Comparison of ENCODE assay signal across 15 mouse cellular contexts in genomic region chr17:9301101-9301501, GRCm38 (mm10).
DNase-seq lines count a peak whose midpoint lies in the region; ATAC-seq and TF ChIP-seq lines count a peak whose summit lies in the region.
"Had no signal": no experiment of that assay in that cellular context is flagged by ENCODE, and none has a peak within 500 bp of the region (broad histone marks: within the 10 kb centered on the region; RNA-seq: fewer than 3 reads in every experiment).

No protein-coding gene starts in this region.

- WGBS in forebrain, embryonic 13.5 days, result 31% methylated on average over 4 of the region's 4 CpGs
- 46% methylated on average over 4 of the region's 4 CpGs for WGBS in forebrain, embryonic 11.5 days
- WGBS in intestine, embryonic 16.5 days, result 50% methylated on average over 4 of the region's 4 CpGs
- WGBS in intestine, embryonic 15.5 days, result 42% methylated on average over 4 of the region's 4 CpGs
- 40% methylated on average over 4 of the region's 4 CpGs for WGBS in stomach, embryonic 16.5 days
- 33% methylated on average over 4 of the region's 4 CpGs for WGBS in stomach, postnatal 0 days
- WGBS in kidney, embryonic 16.5 days, result 55% methylated on average over 4 of the region's 4 CpGs

- DNase-seq in forebrain, embryonic 11.5 days (ENCODE audit: low spot score), result no peak
- DNase-seq in stomach, postnatal 0 days (ENCODE audit: low spot score), result no peak
- no peak for DNase-seq in lung, postnatal 36 days
- DNase-seq: cerebellum, postnatal 14 days; gastrocnemius, postnatal 36 days; liver, postnatal 0 days; thymus, postnatal 36 days had no signal

- peaks cover 6% of the 10 kb centered on the region; the same call in 1 of the 2 replicates for H3K4me1 ChIP-seq in forebrain, embryonic 13.5 days
- no peaks in the 10 kb centered on the region for H3K4me1 ChIP-seq in forebrain, embryonic 11.5 days (replicated peaks; ENCODE audit: control insufficient read depth, insufficient read depth, low read length)
- H3K4me1 ChIP-seq in intestine, embryonic 16.5 days (ENCODE audit: control insufficient read depth, insufficient read depth, low read length), result no peaks in the 10 kb centered on the region
- H3K4me1 ChIP-seq in intestine, embryonic 15.5 days (replicated peaks), result no peaks in the 10 kb centered on the region
- H3K4me1 ChIP-seq in stomach, embryonic 16.5 days (ENCODE audit: control insufficient read depth, insufficient read depth, low read length), result no peaks in the 10 kb centered on the region
- H3K4me1 ChIP-seq in stomach, postnatal 0 days (replicated peaks; ENCODE audit: control insufficient read depth, insufficient read depth), result no peaks in the 10 kb centered on the region
- no peaks in the 10 kb centered on the region for H3K4me1 ChIP-seq in kidney, embryonic 16.5 days (ENCODE audit: insufficient read depth, low read length)
- H3K4me1 ChIP-seq: heart, embryonic 12.5 days had no signal

- TF ChIP-seq CTCF in stomach, postnatal 0 days (IDR thresholded peaks at IDR 0.05; ENCODE audit: low read depth), result no peak

- 0 out of 2 replicates have a peak overlapping the region, but pooled peaks have one; percentile 27 for H3K27ac ChIP-seq in forebrain, embryonic 13.5 days
- no peak overlapping the region for H3K27ac ChIP-seq in forebrain, embryonic 11.5 days (ENCODE audit: low read depth, low read length)
- H3K27ac ChIP-seq in intestine, embryonic 16.5 days (ENCODE audit: low read length), result no peak overlapping the region
- no peak overlapping the region for H3K27ac ChIP-seq in intestine, embryonic 15.5 days
- no peak overlapping the region for H3K27ac ChIP-seq in stomach, embryonic 16.5 days (ENCODE audit: low read length)
- H3K27ac ChIP-seq in stomach, postnatal 0 days (replicated peaks), result no peak overlapping the region
- no peak overlapping the region for H3K27ac ChIP-seq in kidney, embryonic 16.5 days (ENCODE audit: low read length)
- H3K27ac ChIP-seq: limb, embryonic 13.5 days; macrophage had no signal

- H3K36me3 ChIP-seq in forebrain, embryonic 13.5 days (ENCODE audit: poor library complexity, severe bottlenecking), result no peaks in the 10 kb centered on the region
- no peaks in the 10 kb centered on the region for H3K36me3 ChIP-seq in forebrain, embryonic 11.5 days (ENCODE audit: control insufficient read depth, insufficient read depth, low read length)
- H3K36me3 ChIP-seq in intestine, embryonic 16.5 days (ENCODE audit: control insufficient read depth, insufficient read depth, low read length), result no peaks in the 10 kb centered on the region
- H3K36me3 ChIP-seq in intestine, embryonic 15.5 days, result no peaks in the 10 kb centered on the region
- H3K36me3 ChIP-seq in stomach, embryonic 16.5 days (ENCODE audit: control insufficient read depth, insufficient read depth, low read length), result no peaks in the 10 kb centered on the region
- H3K36me3 ChIP-seq in stomach, postnatal 0 days (ENCODE audit: control insufficient read depth, insufficient read depth, low read length), result no peaks in the 10 kb centered on the region
- no peaks in the 10 kb centered on the region for H3K36me3 ChIP-seq in kidney, embryonic 16.5 days (ENCODE audit: insufficient read depth, low read length)
- H3K36me3 ChIP-seq: heart, embryonic 12.5 days; limb, embryonic 13.5 days had no signal

- no peak overlapping the region for H3K4me3 ChIP-seq in forebrain, embryonic 13.5 days
- H3K4me3 ChIP-seq in forebrain, embryonic 11.5 days (ENCODE audit: low read depth, low read length), result no peak overlapping the region
- H3K4me3 ChIP-seq in intestine, embryonic 16.5 days (ENCODE audit: low read length), result no peak overlapping the region
- H3K4me3 ChIP-seq in intestine, embryonic 15.5 days (replicated peaks), result no peak overlapping the region
- no peak overlapping the region for H3K4me3 ChIP-seq in stomach, embryonic 16.5 days (replicated peaks; ENCODE audit: low read length)
- H3K4me3 ChIP-seq in stomach, postnatal 0 days (ENCODE audit: low read depth, low read length), result no peak overlapping the region
- no peak overlapping the region for H3K4me3 ChIP-seq in kidney, embryonic 16.5 days (ENCODE audit: low read length)
- H3K4me3 ChIP-seq: heart, embryonic 12.5 days; limb, embryonic 13.5 days had no signal

- H3K4me2 ChIP-seq in forebrain, embryonic 13.5 days, result no peak overlapping the region
- H3K4me2 ChIP-seq in forebrain, embryonic 11.5 days (ENCODE audit: low read depth, low read length, severe bottlenecking), result no peak overlapping the region
- no peak overlapping the region for H3K4me2 ChIP-seq in intestine, embryonic 16.5 days (ENCODE audit: low read depth, low read length)
- H3K4me2 ChIP-seq in intestine, embryonic 15.5 days (replicated peaks), result no peak overlapping the region
- H3K4me2 ChIP-seq in stomach, embryonic 16.5 days (ENCODE audit: low read depth, low read length), result no peak overlapping the region
- no peak overlapping the region for H3K4me2 ChIP-seq in stomach, postnatal 0 days (replicated peaks; ENCODE audit: low read depth)
- no peak overlapping the region for H3K4me2 ChIP-seq in kidney, embryonic 16.5 days (replicated peaks; ENCODE audit: low read depth, low read length)
- H3K4me2 ChIP-seq: heart, embryonic 12.5 days; limb, embryonic 13.5 days had no signal

- TF ChIP-seq EP300 in stomach, postnatal 0 days (optimal IDR thresholded peaks at IDR 0.05), result no peak

- no peaks in the 10 kb centered on the region for H3K27me3 ChIP-seq in forebrain, embryonic 13.5 days
- no peaks in the 10 kb centered on the region for H3K27me3 ChIP-seq in forebrain, embryonic 11.5 days (ENCODE audit: control insufficient read depth, insufficient read depth, low read length)
- no peaks in the 10 kb centered on the region for H3K27me3 ChIP-seq in intestine, embryonic 16.5 days (replicated peaks; ENCODE audit: control insufficient read depth, insufficient read depth, low read length)
- no peaks in the 10 kb centered on the region for H3K27me3 ChIP-seq in intestine, embryonic 15.5 days (replicated peaks)
- no peaks in the 10 kb centered on the region for H3K27me3 ChIP-seq in stomach, embryonic 16.5 days (ENCODE audit: control insufficient read depth, insufficient read depth, low read length)
- H3K27me3 ChIP-seq in stomach, postnatal 0 days (ENCODE audit: control insufficient read depth, insufficient read depth, low read length), result no peaks in the 10 kb centered on the region
- no peaks in the 10 kb centered on the region for H3K27me3 ChIP-seq in kidney, embryonic 16.5 days (ENCODE audit: insufficient read depth, low read length)
- H3K27me3 ChIP-seq: heart, embryonic 12.5 days; limb, embryonic 13.5 days had no signal

- ATAC-seq in forebrain, embryonic 13.5 days, result no peak
- no peak for ATAC-seq in forebrain, embryonic 11.5 days (replicated peaks; ENCODE audit: low FRiP score)
- ATAC-seq in intestine, embryonic 16.5 days, result peak; percentile 50
- ATAC-seq in intestine, embryonic 15.5 days, result no peak
- peak; percentile 64; the same call in 1 of the 2 replicates for ATAC-seq in stomach, embryonic 16.5 days (ENCODE audit: insufficient read depth, low FRiP score)
- ATAC-seq in stomach, postnatal 0 days (ENCODE audit: low FRiP score, low TSS enrichment), result no peak
- ATAC-seq in kidney, embryonic 16.5 days (ENCODE audit: low FRiP score, low TSS enrichment), result no peak
- ATAC-seq: liver, postnatal 0 days had no signal

- no peak overlapping the region for H3K9ac ChIP-seq in forebrain, embryonic 13.5 days
- H3K9ac ChIP-seq in forebrain, embryonic 11.5 days (ENCODE audit: low read length), result no peak overlapping the region
- H3K9ac ChIP-seq in intestine, embryonic 16.5 days (ENCODE audit: low read depth, low read length), result no peak overlapping the region
- H3K9ac ChIP-seq in intestine, embryonic 15.5 days, result no peak overlapping the region
- H3K9ac ChIP-seq in stomach, embryonic 16.5 days (ENCODE audit: low read length), result no peak overlapping the region
- no peak overlapping the region for H3K9ac ChIP-seq in stomach, postnatal 0 days (ENCODE audit: low read length)
- H3K9ac ChIP-seq in kidney, embryonic 16.5 days (replicated peaks; ENCODE audit: low read length), result no peak overlapping the region
- H3K9ac ChIP-seq: heart, embryonic 12.5 days; limb, embryonic 13.5 days; liver, postnatal 0 days had no signal

- H3K9me3 ChIP-seq in forebrain, embryonic 13.5 days (replicated peaks), result no peaks in the 10 kb centered on the region
- no peaks in the 10 kb centered on the region for H3K9me3 ChIP-seq in forebrain, embryonic 11.5 days (ENCODE audit: control insufficient read depth, low read length)
- H3K9me3 ChIP-seq in intestine, embryonic 16.5 days (ENCODE audit: control insufficient read depth, low read length), result no peaks in the 10 kb centered on the region
- H3K9me3 ChIP-seq in intestine, embryonic 15.5 days, result no peaks in the 10 kb centered on the region
- H3K9me3 ChIP-seq in stomach, embryonic 16.5 days (replicated peaks; ENCODE audit: control insufficient read depth, low read length), result no peaks in the 10 kb centered on the region; the same call in 1 of the 2 replicates
- no peaks in the 10 kb centered on the region for H3K9me3 ChIP-seq in stomach, postnatal 0 days (ENCODE audit: control insufficient read depth, low read length)
- H3K9me3 ChIP-seq in kidney, embryonic 16.5 days (ENCODE audit: low read length), result no peaks in the 10 kb centered on the region
- H3K9me3 ChIP-seq: heart, embryonic 12.5 days; limb, embryonic 13.5 days had no signal

Comparison
In these comparisons a context has a peak if more than half of its experiments do, and no peak if none do; other contexts are left out.
1. ATAC-seq: peak in intestine, embryonic 16.5 days (single experiment) and stomach, embryonic 16.5 days (single experiment); none in forebrain, embryonic 13.5 days (single experiment), forebrain, embryonic 11.5 days (single experiment), intestine, embryonic 15.5 days (single experiment), stomach, postnatal 0 days (single experiment) and kidney, embryonic 16.5 days (single experiment).